Mouse (Mus musculus) layer of hippocampus, adult 9-10 months (tissue): ENCODE results near the gene Pear1.

Experiments
- DNase-seq: peaks from one replicate; pipeline ENCODE4 v3.0.0; 2022; ENCODE audit warnings: low spot score

Pear1 gene

DNA sequence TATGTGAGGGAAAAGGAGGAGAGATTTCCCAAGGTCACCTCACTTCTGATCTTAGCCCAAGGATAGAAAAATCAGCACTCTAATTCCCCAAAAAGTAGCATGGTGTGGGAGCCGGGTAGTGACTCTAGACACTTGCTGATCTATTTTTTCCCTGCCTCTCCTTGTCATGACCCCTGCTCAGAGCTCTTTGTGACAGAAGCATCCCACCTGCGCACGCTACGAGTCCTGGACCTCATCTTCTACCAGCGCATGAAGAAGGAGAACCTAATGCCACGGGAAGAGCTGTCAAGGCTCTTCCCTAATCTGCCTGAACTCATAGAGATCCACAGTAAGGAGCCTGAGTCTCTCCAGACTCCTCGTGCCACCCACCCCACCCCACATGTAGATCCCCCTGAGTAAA is 97.9 kb downstream of the Pear1 start:
- DNase-seq = no peak

DNA sequence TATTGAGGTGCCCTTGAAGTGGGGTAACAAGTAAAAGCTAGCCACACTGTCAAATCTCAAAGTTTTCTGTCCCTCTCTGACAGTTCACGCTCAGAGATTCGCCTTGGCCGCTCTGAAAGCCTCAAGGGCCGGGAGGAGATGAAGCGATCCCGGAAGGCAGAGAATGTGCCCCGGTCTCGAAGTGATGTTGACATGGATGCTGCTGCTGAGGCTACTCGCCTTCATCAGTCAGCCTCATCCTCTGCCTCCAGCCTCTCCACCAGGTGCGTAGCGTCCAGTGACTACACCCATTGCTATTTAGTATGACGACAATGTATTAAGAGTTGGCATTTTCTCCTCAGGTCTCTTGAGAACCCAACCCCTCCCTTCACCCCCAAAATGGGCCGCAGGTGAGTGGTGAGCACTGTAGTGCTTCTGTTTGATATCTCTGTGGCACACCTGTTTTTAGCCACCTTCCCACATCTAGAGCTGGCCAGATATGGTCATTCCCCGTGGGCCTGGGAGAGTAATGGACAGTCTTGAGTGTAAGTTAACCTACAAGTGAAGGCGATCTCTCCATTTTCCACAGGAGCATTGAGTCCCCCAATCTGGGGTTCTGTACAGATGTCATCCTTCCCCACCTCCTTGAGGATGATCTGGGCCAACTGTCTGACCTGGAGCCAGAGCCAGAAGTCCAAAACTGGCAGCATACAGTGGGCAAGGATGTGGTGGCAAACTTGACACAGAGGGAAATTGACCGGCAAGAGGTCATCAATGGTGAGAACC is 98.5 kb downstream of the Pear1 start:
- no peak for DNase-seq

DNA sequence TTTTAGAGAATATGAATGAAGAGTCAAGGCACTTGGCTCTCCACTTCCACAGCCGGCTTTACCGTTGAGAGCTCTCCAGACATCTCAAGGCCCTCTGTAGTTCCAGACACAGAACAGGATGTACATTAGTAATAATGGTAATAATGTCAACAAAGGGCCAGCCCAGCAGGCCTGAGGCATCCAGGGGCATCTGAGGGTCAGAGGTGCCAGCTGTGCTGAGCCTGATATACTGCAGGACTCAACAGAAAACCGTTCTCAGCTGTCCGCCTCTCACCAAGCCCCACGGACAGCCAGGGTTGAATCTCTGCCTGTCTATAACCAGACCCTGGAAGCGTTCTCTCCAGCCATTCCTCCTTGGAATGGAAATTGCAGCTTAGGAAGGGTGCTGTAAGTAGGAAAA is 99.5 kb downstream of the Pear1 start:
- no peak for DNase-seq

DNA sequence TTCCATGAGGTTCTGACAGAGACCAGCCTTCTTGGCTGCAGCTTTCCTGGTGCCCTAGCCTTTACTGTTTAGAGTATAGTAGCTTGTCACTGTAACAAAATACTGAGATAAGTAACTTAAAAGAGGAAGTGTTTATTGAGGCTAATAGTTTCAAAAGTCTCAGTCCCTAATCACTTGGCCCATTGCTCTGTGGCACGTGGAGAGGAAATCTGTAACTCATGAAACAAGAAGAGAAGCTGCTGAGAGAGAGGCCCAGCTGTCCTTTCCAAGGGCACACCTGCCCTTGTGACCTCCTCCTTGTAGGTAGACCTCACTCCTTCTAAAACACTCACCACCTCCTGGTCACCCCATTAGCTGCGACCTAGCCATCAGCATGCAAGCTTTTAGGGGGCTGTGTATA is 105.6 kb downstream of the Pear1 start:
- DNase-seq = no peak
